Mouse (Mus musculus) 416B (cell line): Measurements from ENCODE around the gene Birc7.

ENCODE experiments used
- DNase-seq: peaks from one replicate; pipeline ENCODE4 v3.0.0; 2011; ENCODE audit warnings: low read depth

The Birc7 gene

DNA sequence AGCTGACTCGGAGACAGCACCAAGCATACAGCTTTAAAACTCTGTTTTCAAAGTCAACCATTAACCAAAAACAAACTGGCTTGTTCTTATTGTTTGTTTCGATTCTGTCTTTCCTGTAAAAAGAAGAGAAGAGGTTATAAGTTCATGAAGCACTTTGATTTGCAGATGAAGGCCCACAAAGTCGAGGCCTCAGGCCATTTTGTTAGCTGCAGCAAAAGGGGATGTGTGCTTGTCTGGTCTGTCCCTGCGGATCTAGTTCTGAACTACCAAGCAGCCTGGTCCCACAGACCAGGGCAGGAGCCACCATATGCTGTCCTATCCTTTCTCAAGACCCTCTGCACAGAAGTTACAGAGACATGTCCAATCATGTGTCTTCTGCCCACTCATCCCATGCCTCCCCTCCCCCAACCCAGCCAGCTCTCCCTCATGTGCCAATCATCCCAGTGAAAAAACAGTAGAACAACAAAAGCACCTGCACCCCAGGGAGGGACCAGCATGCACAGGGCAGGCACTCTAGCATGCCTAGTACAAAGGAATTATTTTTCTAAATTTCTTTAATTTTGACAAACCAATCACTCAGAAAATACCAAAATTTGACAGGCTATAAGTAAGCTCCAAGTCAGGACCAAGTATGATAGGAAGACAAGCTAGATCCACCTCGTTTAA lies 23.1 kb upstream of the Birc7 start:
- DNase-seq: no peak

DNA sequence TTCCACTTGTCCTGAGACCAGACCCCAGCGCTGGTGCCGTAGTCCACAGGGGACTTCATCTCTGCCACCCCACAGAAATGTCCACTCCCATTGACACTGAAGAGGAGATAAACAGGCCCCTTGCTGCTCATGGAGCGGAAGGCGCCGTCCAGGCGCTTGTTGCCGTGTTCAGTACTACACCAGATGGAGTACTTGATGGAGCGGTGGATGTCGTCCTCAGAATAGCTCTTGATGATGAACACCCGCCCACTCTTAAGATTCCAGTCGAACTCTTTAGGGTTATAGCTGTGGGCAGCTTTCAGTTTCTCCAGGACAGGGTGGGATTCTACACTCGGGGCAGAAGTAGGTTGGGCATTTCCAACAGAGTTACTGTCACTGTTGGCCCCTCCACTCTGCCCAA lies 17.9 kb upstream of the Birc7 start:
- DNase-seq: no peak

GRCm38 (mm10) chr2:180915886-180916433 lies 12.9 kb upstream of the Birc7 start:
- no peak for DNase-seq

GRCm38 (mm10) chr2:180919913-180920809 lies 8.7 kb upstream of the Birc7 start:
- peak; percentile 40 for DNase-seq

- DNase-seq: peak; percentile 95
Measured at GRCm38 (mm10) chr2:180920810-180921400, 7.9 kb upstream of the Birc7 start, which contains the start of gene Ythdf1. Ythdf1 (minus strand) TSS chr2:180920949.

DNA sequence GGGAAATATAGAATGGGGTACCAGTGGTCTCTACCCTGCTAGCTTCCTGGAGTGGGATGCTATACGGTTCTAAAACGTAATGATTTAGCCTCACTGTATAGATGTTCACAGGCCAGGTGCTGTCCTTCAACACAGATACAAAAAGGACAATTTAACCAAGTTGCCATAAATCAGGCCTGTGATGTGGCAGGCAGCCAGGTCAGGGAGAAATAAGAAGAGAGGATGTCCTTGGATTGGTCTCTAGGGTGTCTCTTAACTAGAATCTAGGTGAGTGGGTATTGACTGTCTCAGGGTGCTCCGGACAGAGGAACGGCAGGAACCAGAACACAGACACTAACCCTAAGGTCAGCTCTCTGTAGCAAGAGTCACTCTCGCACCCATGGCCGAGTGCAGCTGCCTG lies 6.1 kb upstream of the Birc7 start:
- DNase-seq: no peak

GRCm38 (mm10) chr2:180925176-180925575 lies 3.6 kb upstream of the Birc7 start:
- DNase-seq: peak; percentile 71

GRCm38 (mm10) chr2:180932418-180932817 lies 3.6 kb downstream of the Birc7 start:
- no peak for DNase-seq

GRCm38 (mm10) chr2:180940187-180940586 lies 11.4 kb downstream of the Birc7 start:
- DNase-seq: no peak

DNA sequence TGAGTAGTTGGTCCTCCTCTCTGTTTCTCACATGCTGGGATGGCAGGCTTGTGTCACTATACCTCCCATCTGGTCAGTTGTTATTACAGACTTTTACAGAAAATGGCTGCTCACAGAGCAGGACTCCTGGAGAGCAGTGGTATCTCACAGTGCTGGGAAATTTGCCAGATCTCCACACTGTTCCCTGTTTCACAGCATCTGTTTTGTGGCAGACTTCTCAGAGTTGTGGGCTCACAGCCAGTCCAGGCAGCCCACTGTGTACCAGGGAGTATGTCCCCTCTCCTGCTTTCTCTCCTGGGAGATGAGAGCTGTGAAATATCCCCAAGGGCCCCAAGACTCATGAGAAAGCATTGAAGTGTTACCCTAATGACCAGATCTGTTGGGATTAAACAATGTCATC lies 13.0 kb downstream of the Birc7 start:
- no peak for DNase-seq

- DNase-seq: no peak
Measured at GRCm38 (mm10) chr2:180949947-180950346, 21.1 kb downstream of the Birc7 start.

DNA sequence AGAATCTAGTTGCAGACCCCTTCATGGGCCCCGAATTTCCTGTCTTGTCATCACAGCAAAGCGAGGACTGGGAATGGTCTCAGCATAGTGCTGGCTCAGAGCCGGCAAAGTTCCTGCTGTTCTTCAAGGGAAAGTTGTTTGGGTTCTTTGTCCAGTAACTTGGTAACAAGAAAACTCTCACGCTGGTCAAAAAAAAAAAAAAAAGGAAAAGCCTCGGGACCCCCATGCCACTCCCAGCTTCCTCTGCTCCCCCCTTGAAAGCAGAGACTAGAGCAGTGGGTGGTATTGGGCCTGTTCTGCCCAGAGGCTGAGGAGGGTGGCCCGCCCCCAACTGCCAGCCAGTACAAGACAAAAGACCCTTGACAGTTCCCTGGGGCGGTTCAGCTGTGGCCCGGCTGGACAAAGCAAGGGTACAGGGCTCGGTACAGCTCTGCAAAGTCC lies 23.9 kb downstream of the Birc7 start:
- no peak for DNase-seq

GRCm38 (mm10) chr2:180953638-180954037 lies 24.8 kb downstream of the Birc7 start:
- DNase-seq: no peak

DNA sequence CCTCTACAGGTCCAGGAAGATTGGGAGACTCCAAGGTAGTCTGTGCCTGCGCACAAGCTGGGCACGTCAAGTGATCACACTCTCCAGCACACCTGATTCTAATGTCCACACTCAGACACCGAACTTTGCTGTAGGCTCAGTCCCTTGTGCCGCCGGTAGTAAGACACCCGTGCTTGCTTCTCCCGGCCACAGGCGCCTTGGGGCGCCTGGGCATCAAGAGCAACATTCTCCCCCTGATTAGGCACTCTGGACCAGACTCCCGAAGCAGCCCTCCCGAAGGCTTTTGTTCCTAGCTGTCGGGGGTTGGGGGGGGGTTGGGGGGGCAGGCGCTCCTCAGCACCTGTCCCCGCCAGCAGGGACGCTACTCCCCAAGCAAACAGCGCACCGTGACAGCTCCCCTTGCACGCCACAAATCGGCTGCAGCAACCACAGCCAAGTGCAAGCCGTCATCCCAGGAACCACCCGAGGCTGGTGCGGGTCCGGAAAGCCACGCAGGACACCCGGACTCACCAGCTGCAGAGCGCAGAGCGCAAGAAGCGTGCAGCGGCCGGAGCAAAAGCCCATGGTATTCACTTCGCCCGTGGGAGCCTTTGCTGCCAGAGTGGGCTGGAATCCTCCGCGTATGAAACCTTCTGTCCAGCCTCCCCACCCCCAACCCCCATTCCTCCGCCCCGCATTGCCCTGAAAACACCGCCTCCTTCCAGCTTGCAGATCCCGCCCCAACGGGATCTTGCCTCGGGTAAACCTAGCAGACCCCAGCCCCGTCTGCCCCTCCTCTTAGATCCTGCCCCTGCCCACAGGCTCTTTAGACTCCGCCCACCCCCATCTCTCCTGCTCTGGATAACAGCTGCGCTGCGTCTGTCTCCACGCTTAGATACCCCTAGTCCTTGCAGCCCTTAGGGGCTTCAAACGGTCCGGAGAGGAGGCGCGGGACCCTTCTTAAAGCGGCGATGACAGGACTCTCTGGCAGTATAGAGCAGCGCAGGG lies 25.5 kb downstream of the Birc7 start, which contains the start of gene Nkain4:
Gene Nkain4 (minus strand): TSS at position 639 of the 987 bp plus-strand sequence.
- DNase-seq: no peak

- DNase-seq: no peak
Measured at GRCm38 (mm10) chr2:180959605-180960004, 30.8 kb downstream of the Birc7 start.

DNA sequence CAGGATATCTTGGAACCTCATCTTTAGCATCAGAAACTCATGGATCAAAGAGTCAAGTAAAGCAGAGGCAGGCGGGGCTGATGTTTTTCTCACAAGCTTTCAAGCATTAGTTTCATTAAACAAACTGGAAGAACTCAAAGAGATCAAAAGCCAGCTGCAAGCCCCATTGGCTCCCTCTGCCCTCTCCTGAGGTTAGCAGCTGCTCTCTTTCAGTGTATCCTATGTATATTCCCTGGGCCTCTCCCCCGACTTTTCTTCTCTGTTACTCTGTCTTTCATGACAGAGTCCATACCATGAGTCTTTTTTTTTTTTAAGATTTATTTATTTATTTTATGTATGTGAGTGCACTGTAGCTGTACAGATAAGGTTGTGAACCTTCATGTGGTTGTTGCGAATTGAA lies 31.4 kb downstream of the Birc7 start:
- DNase-seq: no peak

- DNase-seq: no peak
Measured at GRCm38 (mm10) chr2:180962616-180963308, 33.9 kb downstream of the Birc7 start.

DNA sequence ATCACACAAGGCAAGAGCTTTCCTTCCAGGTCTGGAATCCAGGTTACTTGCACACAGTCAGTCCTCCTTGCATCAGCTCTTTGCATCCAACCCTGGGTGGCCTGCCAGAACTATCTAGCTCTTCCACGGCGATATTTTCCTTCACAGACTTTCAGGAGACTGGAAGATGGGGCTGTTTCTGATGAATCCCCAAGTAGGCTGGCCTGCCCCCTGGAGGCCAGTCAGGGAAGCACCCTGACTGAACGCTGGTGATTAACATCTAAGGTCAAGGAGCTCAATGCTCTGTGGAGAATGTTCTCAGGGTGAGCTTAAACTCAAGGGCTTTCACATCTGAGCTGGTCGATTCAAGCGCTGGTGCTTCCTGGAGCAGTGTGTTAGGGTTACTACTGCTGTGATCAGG lies 35.1 kb downstream of the Birc7 start:
- peak; percentile 77 for DNase-seq

- peak; percentile 89 for DNase-seq
Measured at GRCm38 (mm10) chr2:180966092-180966882, 37.5 kb downstream of the Birc7 start.
